Mouse (Mus musculus) lung, adult 18-20 months (tissue): ENCODE results near the gene Rwdd4a.

Experiments used
- DNase-seq, 2 experiments: peaks; one replicate each; pipeline ENCODE4 v3.0.0; 2022; ENCODE audit warnings: mixed read lengths in 2 of 2

The Rwdd4a gene

GRCm38 (mm10) chr8:47588616-47589015 lies 55.2 kb downstream of the Rwdd4a start:
- no peak for DNase-seq

GRCm38 (mm10) chr8:47590400-47590799 lies 56.9 kb downstream of the Rwdd4a start:
- no peak for DNase-seq

- peak in 1 of 2 experiments; percentile 2 for DNase-seq
Measured at GRCm38 (mm10) chr8:47600664-47601063, 67.2 kb downstream of the Rwdd4a start.
